ENCODE assay signal across 9 mouse cellular contexts in genomic region chr17:84422001-84422785, GRCm38 (mm10). TPM values are rescaled to one million over a fixed set of nuclear protein-coding genes. Genes with fewer than 3 reads are reported as not detected.
DNase-seq lines count a peak whose midpoint lies in the region; ATAC-seq lines count a peak whose summit lies in the region.
"Had no signal": no experiment of that assay in that cellular context is flagged by ENCODE, and none has a peak within 500 bp of the region (broad histone marks: within the 10 kb centered on the region; RNA-seq: fewer than 3 reads in every experiment).

No protein-coding gene starts in this region.

- DNase-seq in CD4-positive, CD25-positive, alpha-beta regulatory T cell, adult 2 months (ENCODE audit: low read depth, low spot score) = peak; percentile 21
- DNase-seq in 3T3-L1 (ENCODE audit: low read depth, low spot score) = peak; percentile 33
- DNase-seq in heart, postnatal 10 days = peak; percentile 55 to 58
- DNase-seq in lung, adult 18-20 months = peak; percentile 55 to 69
- no peak for DNase-seq in right cerebral cortex, postnatal 25 days
- DNase-seq in right cerebral cortex, postnatal 4 days = no peak
- DNase-seq in B cell, adult 2 months = no peak
- DNase-seq: right cerebral cortex, adult 18-20 months had no signal

- intact Hi-C loops in heart, postnatal 10 days (cut with DNase I) = no loop called here

- ATAC-seq in CD4-positive, CD25-positive, alpha-beta regulatory T cell, adult 4 months = no peak

RNA-seq across cellular contexts. Expression of gene Thada, which starts 43.8 kb away (rescaled TPM):
- polyA plus RNA-seq in CD4-positive, CD25-positive, alpha-beta regulatory T cell, adult 4 months (2017; shearing (Covaris generic)) = 100 to 1,000 TPM in 1 of 2 experiments, 10 to 100 TPM in 1; 83.1 to 129 TPM
- 10 to 100 TPM in 1 of 2 experiments, 1 to 10 TPM in 1; 8.8 to 11.7 TPM for total RNA-seq in heart, postnatal 10 days (2021)

Comparison
In these comparisons a context has a peak if more than half of its experiments do, and no peak if none do; other contexts are left out.
1. DNase-seq: peak in CD4-positive, CD25-positive, alpha-beta regulatory T cell, adult 2 months (single experiment), 3T3-L1 (single experiment), heart, postnatal 10 days (2 of 2) and lung, adult 18-20 months (2 of 2); none in right cerebral cortex, postnatal 25 days (single experiment), right cerebral cortex, postnatal 4 days (single experiment) and B cell, adult 2 months (0 of 2).